Mouse (Mus musculus) embryonic facial prominence, embryonic 11.5 days (tissue): ENCODE data around the gene Fnbp1l. TPM values are rescaled to one million over a fixed set of nuclear protein-coding genes. Genes with fewer than 3 reads are reported as not detected.
A peak's percentile ranks its signal among the peaks of the same experiment; 100 is the strongest.

Source experiments
- ATAC-seq: fragments of 200-750 bp; cut with Nextera tagmentation; replicated peaks from 2 replicates; pipeline ENCODE4 v1.8.0; 2017; ENCODE audit warnings: low read depth; ENCODE audit not compliant: insufficient number of reproducible peaks, low FRiP score, low TSS enrichment
- DNase-seq: peaks from one replicate; pipeline ENCODE4 v3.0.0-alpha.2; 2015; ENCODE audit warnings: low spot score
- H3K27ac ChIP-seq: fragments of 300-500 bp; sonication (generic); replicated peaks from 2 replicates; pipeline ENCODE4 v1.5.1; 2014; ENCODE audit warnings: mild to moderate bottlenecking, low read depth, low read length, control low read depth
- H3K27me3 ChIP-seq: fragments of 300-500 bp; sonication (generic); 2 replicates; pipeline ENCODE4 v1.6.1; 2014; ENCODE audit warnings: mild to moderate bottlenecking, low read length, moderate library complexity, mixed read lengths; ENCODE audit not compliant: control insufficient read depth, insufficient read depth
- H3K36me3 ChIP-seq: fragments of 300-500 bp; sonication (generic); replicated peaks from 2 replicates; pipeline ENCODE4 v1.6.1; 2014; ENCODE audit warnings: low read depth, mild to moderate bottlenecking, low read length, moderate library complexity, mixed read lengths; ENCODE audit not compliant: control insufficient read depth, insufficient read depth
- H3K4me1 ChIP-seq: fragments of 300-500 bp; sonication (generic); 2 replicates; pipeline ENCODE4 v1.6.1; 2014; ENCODE audit warnings: low read length, mixed read lengths; ENCODE audit not compliant: control insufficient read depth, insufficient read depth
- H3K4me2 ChIP-seq: fragments of 300-500 bp; sonication (generic); 2 replicates; pipeline ENCODE4 v1.6.1; 2014; ENCODE audit warnings: low read depth, mild to moderate bottlenecking, control low read depth, low read length, moderate library complexity
- H3K4me3 ChIP-seq: fragments of 300-500 bp; sonication (generic); 2 replicates; pipeline ENCODE4 v1.5.1; 2014; ENCODE audit warnings: low read depth, low read length, control low read depth
- H3K9ac ChIP-seq: fragments of 300-500 bp; sonication (generic); replicated peaks from 2 replicates; pipeline ENCODE4 v1.6.1; 2014; ENCODE audit warnings: mild to moderate bottlenecking, control low read depth, low read length
- H3K9me3 ChIP-seq: fragments of 300-500 bp; sonication (generic); replicated peaks from 2 replicates; pipeline ENCODE4 v1.6.1; 2016; ENCODE audit warnings: mild to moderate bottlenecking, low read length, inconsistent platforms, mixed read lengths; ENCODE audit not compliant: control insufficient read depth
- WGBS: fragments of 180-500 bp; shearing (Covaris S2); extraction: QIAGEN DNeasy Blood & Tissue Kit; methylation state at CpG from one replicate; pipeline ENCODE4 v1.1.7; 2014; 5-methylcytosine and 5-hydroxymethylcytosine counted together
- polyA plus RNA-seq: library from polyadenylated mRNA; unstranded; fragments of >200 nt; fragmentation: Nextera tagmentation; extraction: Ambion mirVana; gene quantifications from 2 replicates; pipeline ENCODE4 v1.2.1, GENCODE M21; 2014

Fnbp1l gene
- polyA plus RNA-seq, 1 experiment from 2014 or later, result 77.4 TPM

DNA sequence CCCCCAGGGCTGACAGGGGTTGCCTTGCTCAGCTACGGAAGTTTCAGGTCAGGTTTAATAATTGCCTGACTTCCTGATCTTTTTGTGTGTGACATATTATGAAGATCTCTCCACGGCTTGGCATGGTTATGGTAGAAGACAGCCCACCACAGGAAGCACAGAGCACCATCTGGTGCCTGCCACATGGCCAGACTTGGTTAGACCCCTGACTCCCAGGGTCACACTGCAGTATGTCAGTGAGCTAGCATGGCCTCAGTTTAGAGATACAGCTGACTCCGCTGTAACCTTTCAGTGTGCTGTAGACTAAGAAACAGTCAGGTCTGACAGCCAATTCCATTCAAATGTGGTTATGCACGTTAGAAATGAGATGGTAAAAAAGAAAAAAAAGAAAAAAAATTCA lies 101.8 kb downstream of the Fnbp1l start:
- ATAC-seq, result peak; percentile 34; the same call in 1 of the 2 replicates
- no peaks in the 10 kb centered on the region for H3K36me3 ChIP-seq
- H3K27me3 ChIP-seq, result no peaks in the 10 kb centered on the region
- no peak overlapping the region for H3K4me3 ChIP-seq
- DNase-seq, result no peak
- H3K27ac ChIP-seq, result peak overlapping the region; percentile 70
- WGBS, result 38% methylated on average over 4 of the region's 4 CpGs
- no peaks in the 10 kb centered on the region for H3K9me3 ChIP-seq
- no peak overlapping the region for H3K9ac ChIP-seq
- peaks cover 7% of the 10 kb centered on the region for H3K4me1 ChIP-seq
- no peak overlapping the region for H3K4me2 ChIP-seq

DNA sequence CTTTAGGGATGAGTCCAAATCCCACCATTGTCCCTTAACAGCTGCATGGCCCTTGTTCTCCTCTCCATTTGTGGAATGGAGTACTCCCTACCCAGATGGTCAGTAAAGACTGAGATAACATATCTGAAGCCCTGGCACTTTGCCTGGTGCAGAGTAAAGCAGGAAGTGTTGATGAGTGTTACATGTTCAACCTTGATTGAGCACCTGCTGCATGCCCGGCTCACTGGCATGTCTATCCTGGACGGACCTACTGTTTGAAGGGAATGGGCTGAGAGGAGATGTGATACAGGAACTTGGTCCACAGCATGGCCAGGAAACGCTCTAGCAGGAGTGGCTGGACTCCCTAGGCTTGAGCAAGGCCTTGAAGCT lies 103.2 kb downstream of the Fnbp1l start:
- ATAC-seq (no peak), DNase-seq (no peak)
- Histone ChIP-seq H3K9ac (no peak overlapping the region), H3K4me1 (peaks cover 7% of the 10 kb centered on the region), H3K4me2 (no peak overlapping the region), H3K27me3 (no peaks in the 10 kb centered on the region), H3K4me3 (no peak overlapping the region), H3K9me3 (no peaks in the 10 kb centered on the region), H3K27ac (no peak overlapping the region), H3K36me3 (no peaks in the 10 kb centered on the region)
- 94% methylated on average over 3 of the region's 3 CpGs for WGBS

DNA sequence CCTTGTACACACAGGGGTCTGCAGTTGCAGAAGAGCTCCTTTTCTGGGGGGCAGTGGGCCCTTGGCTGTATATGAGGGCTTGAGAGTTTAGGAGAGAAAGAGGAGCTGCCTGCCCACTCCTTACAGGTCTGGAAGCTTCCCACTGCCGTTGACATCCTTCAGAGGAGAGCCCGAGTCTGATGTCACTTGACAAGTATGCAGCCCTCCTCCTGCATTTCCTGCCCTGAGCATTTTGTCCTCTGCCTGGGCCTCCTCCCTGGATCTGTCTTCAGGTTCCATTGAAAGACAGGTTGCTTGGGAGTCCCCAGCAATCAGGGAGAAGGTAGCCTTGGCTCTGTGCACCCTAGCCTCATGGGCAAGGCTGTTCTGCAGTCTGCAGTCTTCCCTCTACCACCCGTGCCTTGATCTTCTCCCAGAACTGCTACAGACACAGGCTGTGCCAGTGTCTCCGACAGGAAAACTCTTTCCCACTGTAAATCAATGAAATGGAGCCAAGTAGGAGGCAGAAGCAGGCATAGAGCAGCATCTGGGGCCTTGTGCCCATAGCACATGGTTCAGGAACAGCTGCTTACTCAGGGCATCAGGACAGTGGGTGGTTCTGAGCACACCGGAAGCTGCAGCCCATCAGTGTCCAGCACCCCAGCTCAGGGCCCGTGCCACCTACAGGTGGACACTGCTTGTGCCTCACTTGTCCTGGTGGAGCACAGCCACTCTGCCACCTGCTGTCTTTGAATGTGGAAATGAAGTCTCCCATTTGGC lies 103.8 kb downstream of the Fnbp1l start:
- no peaks in the 10 kb centered on the region for H3K9me3 ChIP-seq
- no peak for ATAC-seq
- H3K4me1 ChIP-seq, result peaks cover 7% of the 10 kb centered on the region
- no peak for DNase-seq
- H3K27me3 ChIP-seq, result no peaks in the 10 kb centered on the region
- 67% methylated on average over 6 of the region's 6 CpGs for WGBS
- H3K9ac ChIP-seq, result no peak overlapping the region
- H3K4me2 ChIP-seq, result no peak overlapping the region
- H3K27ac ChIP-seq, result no peak overlapping the region
- H3K4me3 ChIP-seq, result no peak overlapping the region
- no peaks in the 10 kb centered on the region for H3K36me3 ChIP-seq

DNA sequence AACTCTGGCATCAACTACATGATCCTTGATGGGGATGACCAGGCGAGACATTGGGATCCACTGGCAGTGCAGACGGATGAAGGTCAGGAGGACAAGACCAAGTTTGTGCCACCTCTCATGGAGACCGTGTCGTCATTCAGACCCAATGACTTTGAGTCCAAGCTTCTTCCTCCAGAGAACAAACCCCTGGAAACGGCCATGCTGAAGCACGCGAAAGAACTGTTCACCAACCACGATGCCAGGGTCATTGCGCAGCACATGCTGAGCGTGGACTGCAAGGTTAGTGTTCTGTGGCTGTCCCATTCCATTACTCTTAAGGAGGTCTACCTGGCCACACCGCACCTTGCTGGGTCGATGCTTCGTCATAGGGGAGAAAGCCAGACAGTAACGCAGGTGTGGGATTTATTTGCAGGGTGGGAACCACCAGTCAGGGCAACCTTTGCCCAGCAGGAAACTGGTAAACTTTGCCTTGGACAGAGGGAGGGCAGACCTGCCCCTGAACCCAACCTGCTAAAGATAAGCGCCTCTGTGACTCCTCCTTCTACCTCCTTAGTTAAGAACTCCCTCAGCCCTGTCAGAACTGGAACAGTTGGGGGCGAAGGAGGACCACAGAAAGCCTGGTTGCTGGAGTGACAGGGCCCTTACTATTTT lies 106.7 kb downstream of the Fnbp1l start:
- H3K4me2 ChIP-seq, result no peak overlapping the region
- no peak overlapping the region for H3K4me3 ChIP-seq
- no peak for DNase-seq
- no peaks in the 10 kb centered on the region for H3K36me3 ChIP-seq
- H3K4me1 ChIP-seq, result peaks cover 8% of the 10 kb centered on the region; the same call in 1 of the 2 replicates
- WGBS, result 91% methylated on average over 16 of the region's 16 CpGs
- H3K9me3 ChIP-seq, result no peaks in the 10 kb centered on the region
- no peak overlapping the region for H3K27ac ChIP-seq
- no peaks in the 10 kb centered on the region for H3K27me3 ChIP-seq
- H3K9ac ChIP-seq, result no peak overlapping the region
- no peak for ATAC-seq

DNA sequence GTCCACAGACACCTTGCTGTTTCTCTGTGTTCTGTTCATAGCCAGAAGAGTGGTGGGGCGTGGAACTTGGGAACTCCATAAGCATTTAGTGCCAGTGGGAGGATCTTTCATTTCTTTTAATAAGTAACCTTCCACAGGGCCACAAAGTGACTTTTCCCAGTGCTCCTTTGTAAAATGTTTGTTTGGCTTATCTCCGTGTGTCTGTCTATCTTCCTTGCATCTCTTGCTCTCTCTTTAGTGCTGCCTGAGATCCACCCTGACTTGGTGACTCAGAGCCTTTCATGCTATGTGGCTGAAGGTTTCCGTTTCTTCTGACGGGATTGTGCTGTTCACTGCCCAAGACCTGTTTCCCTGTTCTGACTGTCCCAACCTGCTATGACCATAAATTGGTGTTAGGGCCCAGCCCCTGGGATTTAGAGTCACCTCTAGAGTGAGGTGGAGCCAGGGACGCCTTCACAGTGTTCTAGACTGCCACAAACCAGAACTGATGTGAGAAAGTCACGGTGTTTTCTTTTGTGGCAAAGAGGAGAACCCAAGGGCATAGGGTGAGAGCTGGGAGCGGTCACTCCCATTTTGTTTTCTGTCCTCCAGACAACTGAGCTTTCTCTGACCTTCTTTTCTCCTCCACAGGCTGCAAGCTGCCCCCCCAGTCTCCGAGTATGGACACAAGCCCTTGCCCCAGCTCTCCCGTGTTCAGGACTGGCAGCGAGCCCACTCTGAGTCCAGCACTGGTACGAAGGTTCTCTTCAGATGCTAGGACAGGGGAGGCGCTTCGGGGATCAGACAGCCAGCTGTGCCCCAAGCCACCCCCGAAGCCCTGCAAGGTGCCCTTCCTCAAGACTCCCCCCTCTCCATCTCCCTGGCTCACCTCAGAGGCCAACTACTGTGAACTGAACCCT lies 107.5 kb downstream of the Fnbp1l start:
- H3K4me1 ChIP-seq, result 0 out of 2 replicates have a peak, but pooled peaks cover 2% of the 10 kb centered on the region
- H3K9me3 ChIP-seq, result no peaks in the 10 kb centered on the region
- no peaks in the 10 kb centered on the region for H3K36me3 ChIP-seq
- H3K9ac ChIP-seq, result no peak overlapping the region
- WGBS, result 88% methylated on average over 14 of the region's 14 CpGs
- no peak overlapping the region for H3K4me2 ChIP-seq
- no peaks in the 10 kb centered on the region for H3K27me3 ChIP-seq
- no peak overlapping the region for H3K4me3 ChIP-seq
- no peak for ATAC-seq
- no peak for DNase-seq
- no peak overlapping the region for H3K27ac ChIP-seq

DNA sequence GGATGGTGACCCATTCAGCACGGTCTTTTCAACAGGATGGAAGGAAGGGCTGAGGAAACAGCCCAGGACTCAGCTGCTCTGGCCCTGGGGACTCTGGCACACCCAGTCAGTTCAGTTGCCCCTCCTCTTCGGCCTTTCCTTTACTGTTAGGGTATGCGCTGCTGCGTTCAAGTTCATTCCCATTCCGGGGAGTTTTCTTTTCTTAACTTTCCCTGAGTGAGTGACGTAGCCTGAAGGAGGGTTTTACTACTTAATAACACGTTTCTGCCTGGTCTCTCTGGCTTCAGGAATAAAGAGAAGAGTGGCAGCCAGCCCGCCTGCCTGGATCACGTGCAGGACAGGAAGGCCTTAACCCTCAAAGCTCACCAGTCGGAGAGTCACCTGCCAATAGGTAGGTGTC lies 108.6 kb downstream of the Fnbp1l start:
- 0 out of 2 replicates have a peak, but pooled peaks cover 2% of the 10 kb centered on the region for H3K4me1 ChIP-seq
- H3K4me2 ChIP-seq, result no peak overlapping the region
- no peaks in the 10 kb centered on the region for H3K9me3 ChIP-seq
- no peak overlapping the region for H3K27ac ChIP-seq
- no peak overlapping the region for H3K4me3 ChIP-seq
- WGBS, result 63% methylated on average over 10 of the region's 10 CpGs
- H3K27me3 ChIP-seq, result no peaks in the 10 kb centered on the region
- H3K9ac ChIP-seq, result no peak overlapping the region
- H3K36me3 ChIP-seq, result no peaks in the 10 kb centered on the region
- DNase-seq, result no peak
- no peak for ATAC-seq

DNA sequence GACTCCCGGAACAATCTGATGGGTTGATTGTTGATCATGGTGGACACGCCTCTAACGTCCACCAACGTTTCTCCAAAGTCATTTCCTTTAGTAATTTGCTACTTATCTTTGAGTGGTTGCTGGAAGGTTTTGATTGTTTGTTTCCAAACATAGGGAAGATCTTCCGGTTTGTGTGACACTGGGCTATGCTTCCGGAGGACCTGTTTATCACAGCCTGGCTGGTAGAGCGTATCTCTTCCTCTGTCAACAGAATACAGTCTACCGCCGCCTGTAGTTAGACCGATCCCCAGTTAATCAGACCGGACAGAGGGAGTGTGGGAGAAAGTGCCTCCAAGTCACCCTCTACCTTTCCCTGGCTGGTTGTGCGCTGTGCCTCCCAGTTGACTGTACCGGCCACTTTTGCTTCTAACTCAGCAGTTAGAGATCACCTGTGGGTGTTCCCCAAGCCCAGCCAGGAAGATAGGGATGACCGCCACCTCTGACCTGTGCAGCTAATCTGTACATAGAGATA lies 109.2 kb downstream of the Fnbp1l start:
- 0 out of 2 replicates have a peak, but pooled peaks cover 2% of the 10 kb centered on the region for H3K4me1 ChIP-seq
- ATAC-seq (no peak), DNase-seq (no peak)
- no peaks in the 10 kb centered on the region for H3K9me3 ChIP-seq
- H3K27me3 ChIP-seq, result no peaks in the 10 kb centered on the region
- WGBS, result 79% methylated on average over 14 of the region's 14 CpGs
- no peak overlapping the region for H3K4me3 ChIP-seq
- no peaks in the 10 kb centered on the region for H3K36me3 ChIP-seq
- H3K27ac ChIP-seq, result no peak overlapping the region
- H3K9ac ChIP-seq, result no peak overlapping the region
- no peak overlapping the region for H3K4me2 ChIP-seq
